ENCODE assay signal across 8 mouse cellular contexts in the genomic region with DNA sequence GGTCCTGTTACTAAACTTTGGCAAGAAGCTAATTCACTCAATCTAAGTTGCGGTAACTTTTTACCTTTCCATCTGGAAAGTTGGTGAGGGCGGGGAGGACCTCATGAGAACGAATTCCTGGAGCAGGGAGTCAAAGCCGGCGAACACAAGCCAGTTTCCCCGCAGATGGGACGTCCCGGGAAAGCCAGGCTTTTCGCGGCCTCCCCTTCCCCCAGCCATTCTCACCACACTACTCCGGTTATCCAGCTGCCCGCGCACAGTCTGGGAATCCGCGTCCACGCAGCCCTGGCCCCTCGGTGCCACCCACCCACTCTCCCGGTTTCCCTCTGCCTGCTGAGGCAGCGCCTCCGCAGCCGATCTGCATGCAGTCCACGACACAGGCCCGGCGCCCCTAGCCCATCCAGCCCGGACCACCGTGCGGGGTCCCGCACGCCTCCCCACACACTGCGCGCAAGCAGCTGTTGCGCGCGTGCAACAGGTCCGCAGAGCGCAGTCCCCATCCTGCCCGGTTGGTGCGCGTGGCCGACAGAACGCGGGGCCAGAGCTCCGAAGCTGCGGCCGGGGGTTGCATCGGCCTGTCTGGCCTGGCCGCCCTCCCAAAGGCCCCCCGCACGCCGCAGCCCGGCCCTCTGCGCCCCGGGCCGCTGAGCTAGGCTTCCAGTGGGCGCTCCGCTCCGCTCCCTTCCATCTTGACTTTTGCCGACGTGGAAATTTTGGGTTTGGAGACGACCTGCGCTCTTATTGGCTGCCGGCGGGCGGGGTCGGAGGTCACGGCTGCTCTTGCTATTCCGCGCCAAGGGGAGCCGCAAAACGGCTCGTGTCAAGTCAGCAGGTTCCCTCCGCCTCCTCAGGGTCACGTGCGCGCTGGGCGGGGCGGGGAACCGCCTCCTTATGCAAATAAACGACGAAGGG.
DNase-seq lines count a peak whose midpoint lies in the region; ATAC-seq and TF ChIP-seq lines count a peak whose summit lies in the region.

No protein-coding gene starts in this region.

- H3K36me3 ChIP-seq in hindbrain, postnatal 0 days (ENCODE audit: insufficient read depth, low read length): no peaks in the 10 kb centered on the region

- no peaks in the 10 kb centered on the region for H3K9me3 ChIP-seq in hindbrain, postnatal 0 days (ENCODE audit: low read length)

- intact Hi-C loops in gastrocnemius, adult 2 months (cut with DNase I): no loop called here

- peak; percentile 75 for DNase-seq in T-cell, adult 2 months (ENCODE audit: low spot score)
- DNase-seq in cerebellum, postnatal 36 days: peak; percentile 4 to 16
- peak; percentile 93 for DNase-seq in gastrocnemius, adult 2 months
- peak; percentile 90 for DNase-seq in hindbrain, postnatal 0 days (ENCODE audit: low spot score)
- peak; percentile 18 to 47 for DNase-seq in left cerebral cortex, adult 8-10 months (ENCODE audit: low spot score in 2 of 2)
- DNase-seq in right cerebral cortex, postnatal 14 days: peak; percentile 79
- DNase-seq in urinary bladder, postnatal 25 days (ENCODE audit: low spot score): peak; percentile 87

- peak; percentile 89 for ATAC-seq in hindbrain, postnatal 0 days
- ATAC-seq in megakaryocyte, adult 5-6 weeks (ENCODE audit: poor library complexity, severe bottlenecking): peak; percentile 94

- H3K27me3 ChIP-seq in hindbrain, postnatal 0 days (ENCODE audit: insufficient read depth, low read length): no peaks in the 10 kb centered on the region

- peaks cover 7% of the 10 kb centered on the region; the same call in 1 of the 2 replicates for H3K4me1 ChIP-seq in hindbrain, postnatal 0 days (ENCODE audit: insufficient read depth, low read length)

- peak overlapping the region; percentile 93 for H3K4me3 ChIP-seq in gastrocnemius, adult 2 months
- H3K4me3 ChIP-seq in hindbrain, postnatal 0 days (ENCODE audit: low read length): peak overlapping the region; percentile 60

- peak overlapping the region; percentile 97 for H3K4me2 ChIP-seq in hindbrain, postnatal 0 days (ENCODE audit: low read depth, low read length)

- WGBS in hindbrain, postnatal 0 days: under 1% methylated on average over 79 of the region's 80 CpGs

- H3K9ac ChIP-seq in hindbrain, postnatal 0 days (replicated peaks; ENCODE audit: low read length): peak overlapping the region; percentile 54

- peak overlapping the region; percentile 78 for H3K27ac ChIP-seq in gastrocnemius, adult 2 months
- peak overlapping the region; percentile 58; the same call in 1 of the 2 replicates for H3K27ac ChIP-seq in hindbrain, postnatal 0 days

- TF ChIP-seq CTCF in gastrocnemius, adult 2 months (IDR thresholded peaks at IDR 0.05): no peak
- TF ChIP-seq CTCF in hindbrain, postnatal 0 days (IDR thresholded peaks at IDR 0.05; ENCODE audit: low read depth): no peak; the same call in 1 of the 2 replicates

Comparison
In these comparisons a context has a peak if more than half of its experiments do, and no peak if none do; other contexts are left out.
1. Peak in every context shown above with its lines: DNase-seq, ATAC-seq, H3K4me3 ChIP-seq and H3K27ac ChIP-seq.
2. DNase-seq: peak in every context shown above with its lines; median percentile 93 in gastrocnemius, adult 2 months; 90 in hindbrain, postnatal 0 days; 87 in urinary bladder, postnatal 25 days; 79 in right cerebral cortex, postnatal 14 days; 75 in T-cell, adult 2 months; 32 in left cerebral cortex, adult 8-10 months; 10 in cerebellum, postnatal 36 days.